Mouse (Mus musculus): ENCODE data around the gene Spata46. TPM values are rescaled to one million over a fixed set of nuclear protein-coding genes. Genes with fewer than 3 reads are reported as not detected.

Gene Spata46
- not detected for total RNA-seq (2023)

GRCm38 (mm10) chr1:170308503-170308902 lies at the start of gene Spata46:
Gene Spata46, plus strand, starts transcription at chr1:170308803.

GRCm38 (mm10) chr1:170277016-170277415 lies 31.6 kb upstream of the Spata46 start, which contains the start of gene Sh2d1b1:
Gene Sh2d1b1, plus strand, starts transcription at chr1:170277320.

GRCm38 (mm10) chr1:170306232-170306631 lies 2.4 kb upstream of the Spata46 start, which contains the start of gene Gm7694:
Gene Gm7694, minus strand, starts transcription at chr1:170306332.

Other genes starting within 250 kb of the Spata46 start
- gene Ddr2, start 198.0 kb upstream of the Spata46 start, total RNA-seq (2023) = under 1 TPM in 1 of 2 experiments, not detected in 1; 0.81 TPM
- 10 to 100 TPM; 78.4 to 96.3 TPM for gene Uap1, start 133.8 kb upstream of the Spata46 start, total RNA-seq (2023)
- 10 to 100 TPM; 40.8 to 44.0 TPM for gene Uhmk1, start 93.4 kb upstream of the Spata46 start, total RNA-seq (2023)
- gene Sh2d1b2, start 76.1 kb upstream of the Spata46 start, total RNA-seq (2023) = 1 to 10 TPM in 1 of 2 experiments, not detected in 1; 1.3 TPM
- gene Sh2d1b1, start 31.5 kb upstream of the Spata46 start, total RNA-seq (2023) = 10 to 100 TPM; 27.0 to 27.5 TPM
- gene Gm7694, start 2.5 kb upstream of the Spata46 start, total RNA-seq (2023) = 1 to 10 TPM; 7.0 to 7.5 TPM